In genomic region chr17:56611323-56611722, GRCm38 (mm10) we compare ENCODE assay signal across 1 mouse cellular context.
TF ChIP-seq lines count a peak whose summit lies in the region.

No protein-coding gene starts in this region.

TF ChIP-seq in MEL, 35 proteins besides CTCF, POLR2A, EP300 and RAD21:
- TF ChIP-seq MAX (IDR thresholded peaks at IDR 0.05; ENCODE audit: low read length) (no peak), CHD1 (IDR thresholded peaks at IDR 0.05; ENCODE audit: low read depth, low read length) (no peak), RCOR1 (IDR thresholded peaks at IDR 0.05; ENCODE audit: low read depth, low read length) (no peak), ZC3H11A (IDR thresholded peaks at IDR 0.05; ENCODE audit: low read depth, low read length) (no peak), E2F4 (IDR thresholded peaks at IDR 0.05; ENCODE audit: borderline replicate concordance, low read depth, low read length) (no peak), POLR2AphosphoS2 (IDR thresholded peaks at IDR 0.05; ENCODE audit: low read length) (no peak), TBP (IDR thresholded peaks at IDR 0.05; ENCODE audit: low read depth, low read length) (no peak)
TF ChIP-seq in MEL: peak in this region for 0.
